19 mouse cellular contexts compared by ENCODE assay signal in genomic region chr2:31105279-31105678, GRCm38 (mm10).
"Had no signal": no experiment of that assay in that cellular context is flagged by ENCODE, and none has a peak within 500 bp of the region (broad histone marks: within the 10 kb centered on the region; RNA-seq: fewer than 3 reads in every experiment).

No protein-coding gene starts in this region.

- H3K4me3 ChIP-seq: kidney, embryonic 15.5 days; left cerebral cortex, adult 2 months; liver, embryonic 13.5 days; midbrain, embryonic 12.5 days; myocyte; neural tube, embryonic 13.5 days had no signal

- DNase-seq: kidney, adult 8-10 months; kidney, postnatal 10 days; kidney, postnatal 4 days; layer of hippocampus, postnatal 36 days; liver, embryonic 13.5 days; lung, adult 2 months; retina, postnatal 1 day; right cerebral cortex, postnatal 25 days; spleen, adult 18-20 months; thymus, adult 18-20 months; thymus, postnatal 36 days had no signal

- H3K9me3 ChIP-seq: kidney, embryonic 15.5 days; liver, embryonic 13.5 days; midbrain, embryonic 12.5 days; neural tube, embryonic 13.5 days had no signal

- H3K9ac ChIP-seq: kidney, embryonic 15.5 days; liver, embryonic 13.5 days; midbrain, embryonic 12.5 days; neural tube, embryonic 13.5 days had no signal

- H3K27me3 ChIP-seq: kidney, embryonic 15.5 days; liver, embryonic 13.5 days; midbrain, embryonic 12.5 days; neural tube, embryonic 13.5 days had no signal

- ATAC-seq: inflammation-experienced regulatory T-cells, adult 6 months; midbrain, embryonic 16.5 days had no signal

- H3K27ac ChIP-seq: kidney, embryonic 15.5 days; left cerebral cortex, adult 2 months; liver, embryonic 13.5 days; macrophage; midbrain, embryonic 12.5 days had no signal

- H3K4me2 ChIP-seq: kidney, embryonic 15.5 days; liver, embryonic 13.5 days; midbrain, embryonic 12.5 days; neural tube, embryonic 13.5 days had no signal

- H3K36me3 ChIP-seq: midbrain, embryonic 12.5 days had no signal
